Mouse (Mus musculus) MEL-GATA-1-ER (cell line): ENCODE results near the gene Tgif2.
"Not testable (repeated sequence)": the region's sequence is repeated elsewhere in the genome, so short reads cannot be mapped to it uniquely, and the experiment has no call there.

Experiments
- DNase-seq: peaks from one replicate; pipeline ENCODE4 v3.0.0-alpha.2; 2012; ENCODE audit warnings: low read depth; ENCODE audit errors: extremely low read depth

Tgif2 gene

DNA sequence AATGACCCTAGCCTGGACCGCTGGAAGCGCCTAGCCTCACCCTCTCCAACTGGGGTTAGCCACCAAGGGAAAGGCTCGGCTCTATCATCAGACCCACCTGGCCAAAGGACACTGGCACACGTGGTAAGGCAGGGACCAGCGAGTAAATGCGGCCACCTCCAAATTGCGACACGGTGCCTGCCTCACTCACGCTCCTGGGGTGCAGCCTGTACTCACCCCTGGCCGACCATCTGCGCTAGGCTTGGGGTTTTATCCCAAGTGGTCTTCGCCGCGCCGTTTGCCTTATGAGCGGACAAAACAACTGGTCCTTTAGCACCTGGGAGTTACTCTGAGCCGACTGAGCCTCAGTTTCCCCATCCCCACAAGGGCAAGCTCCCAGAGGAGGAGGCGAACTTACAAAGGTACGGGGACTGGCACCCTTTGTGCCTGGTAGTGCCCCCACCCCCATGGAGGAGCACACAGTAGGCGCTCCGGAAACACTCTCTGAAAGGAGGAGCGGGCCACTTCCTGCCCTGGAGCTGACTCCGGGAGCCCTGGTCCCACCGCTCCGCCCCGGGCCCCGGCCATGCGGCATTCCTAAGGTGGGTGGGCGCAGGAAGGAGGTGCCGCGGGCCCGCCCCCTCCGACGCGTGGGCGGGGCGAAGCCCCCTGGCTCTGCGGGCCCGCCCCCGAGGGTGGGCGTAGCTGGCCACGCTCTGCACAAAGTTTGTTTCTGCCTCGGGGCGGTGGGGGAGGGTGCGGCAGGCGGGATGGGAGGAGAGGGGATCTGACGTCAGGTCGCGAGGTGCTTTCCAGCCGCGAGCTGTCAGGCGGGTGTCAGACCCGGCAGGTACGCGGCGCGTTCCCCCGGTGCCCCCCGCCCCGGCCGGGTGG lies at the start of gene Tgif2:
Tgif2 (plus strand) TSS at position 689 of the 873 bp plus-strand sequence.
- peak; percentile 65 for DNase-seq

DNA sequence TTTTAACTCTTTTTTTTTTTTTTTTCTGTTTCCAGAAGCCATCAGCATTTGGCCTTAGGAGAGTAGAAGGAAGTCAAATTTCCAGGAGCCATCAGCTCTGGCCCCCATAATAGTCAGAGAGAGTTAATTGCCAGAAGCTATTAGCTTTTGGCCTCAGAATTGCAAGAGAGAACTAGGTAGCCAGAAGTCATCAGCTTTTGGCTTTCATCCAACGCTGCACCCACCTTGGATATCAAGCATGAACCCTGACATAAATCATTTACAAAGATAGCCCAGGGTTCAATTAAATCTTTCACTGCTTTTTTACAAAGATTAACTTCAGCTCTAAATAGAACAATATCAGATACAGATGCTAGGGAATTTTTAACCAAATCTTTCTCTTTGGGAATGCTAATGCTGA lies 41.3 kb upstream of the Tgif2 start:
- DNase-seq, result no peak

DNA sequence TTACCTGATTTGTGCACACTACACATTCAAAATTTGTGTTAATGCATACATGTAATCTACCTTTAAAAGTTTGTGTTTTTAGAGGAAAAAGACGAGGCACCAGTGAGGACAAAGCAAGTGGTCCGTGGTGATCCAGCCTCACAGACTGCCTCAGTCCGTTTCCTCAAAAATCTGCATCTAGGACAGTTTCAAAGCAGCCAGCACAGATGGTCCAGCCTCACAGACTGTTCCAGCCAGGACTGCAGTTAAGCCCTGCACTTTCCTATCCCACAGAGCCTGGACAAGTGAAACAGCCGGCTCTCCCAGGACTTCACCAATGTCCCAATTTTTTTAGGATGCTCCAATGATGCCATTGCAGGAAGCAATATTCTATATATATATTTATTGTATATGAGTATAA lies 38.8 kb upstream of the Tgif2 start:
- no peak for DNase-seq

DNA sequence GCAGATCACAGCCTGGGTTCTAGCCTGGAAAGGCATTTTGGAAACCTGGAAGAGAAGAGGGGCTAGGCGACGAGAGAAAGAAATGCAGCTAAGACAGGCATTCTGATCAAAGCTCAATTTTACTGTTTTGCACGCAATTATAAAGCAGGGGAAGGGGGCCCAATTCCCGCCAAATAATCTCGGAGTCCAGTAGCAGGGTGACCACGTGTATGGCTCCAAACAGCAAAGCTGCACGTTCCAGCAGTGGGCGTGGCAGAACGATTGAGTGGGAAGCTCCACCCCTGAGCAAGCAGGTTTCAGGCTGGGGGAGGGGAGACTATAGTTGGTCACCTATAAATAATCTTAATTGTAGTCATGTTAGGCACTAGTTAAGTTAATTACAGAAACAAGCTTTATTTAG lies 37.7 kb upstream of the Tgif2 start:
- not testable (repeated sequence) for DNase-seq

DNA sequence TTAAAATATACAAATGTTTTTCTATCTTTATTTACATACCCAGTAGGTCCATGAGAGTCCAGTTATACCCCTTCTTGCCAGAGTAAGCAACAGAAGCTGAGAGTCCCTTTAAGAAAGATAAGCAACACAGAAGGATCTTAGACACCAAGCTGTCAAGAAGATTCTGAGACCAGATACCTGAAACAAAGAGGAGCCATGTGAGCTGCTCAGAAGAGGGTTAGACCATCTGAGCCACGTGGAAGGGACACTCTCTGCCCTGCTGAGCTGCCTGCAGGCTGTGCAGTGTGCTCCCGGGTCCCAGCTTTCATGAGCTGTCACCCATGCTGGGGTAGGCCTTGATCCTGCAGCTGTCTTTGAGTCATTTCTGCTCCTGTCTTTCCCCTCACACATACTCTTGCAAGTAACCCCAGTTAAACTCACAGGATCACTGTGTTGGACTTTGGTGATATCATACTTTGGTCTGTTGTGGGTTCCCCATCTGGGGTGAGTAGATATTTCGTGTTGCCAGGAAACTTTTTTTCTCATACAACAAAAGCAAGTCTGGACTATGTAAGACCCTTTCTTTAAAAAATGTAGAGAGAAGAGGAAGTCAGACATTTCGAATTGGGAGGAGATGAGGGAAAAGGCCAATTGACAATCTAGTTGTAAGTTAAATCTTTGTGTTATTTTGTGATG lies 36.0 kb upstream of the Tgif2 start:
- peak; percentile 83 for DNase-seq

DNA sequence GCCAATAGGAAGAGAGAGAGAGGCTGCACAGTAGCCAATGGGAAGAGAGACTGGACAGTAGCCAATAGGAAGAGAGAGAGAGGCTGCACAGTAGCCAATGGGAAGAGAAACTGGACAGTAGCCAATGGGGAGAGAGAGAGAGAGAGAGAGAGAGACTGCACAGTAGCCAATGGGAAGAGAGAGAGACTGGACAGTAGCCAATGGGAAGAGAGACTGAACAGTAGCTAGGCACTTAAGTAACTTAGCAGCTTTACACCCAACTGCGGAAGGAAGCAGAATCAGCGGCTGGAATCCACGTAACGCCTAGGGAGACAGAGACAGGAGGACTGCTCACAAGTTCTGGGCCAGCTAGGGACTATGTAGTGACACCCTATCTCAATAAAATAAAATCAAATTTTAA lies 35.2 kb upstream of the Tgif2 start:
- DNase-seq, result peak; percentile 97

DNA sequence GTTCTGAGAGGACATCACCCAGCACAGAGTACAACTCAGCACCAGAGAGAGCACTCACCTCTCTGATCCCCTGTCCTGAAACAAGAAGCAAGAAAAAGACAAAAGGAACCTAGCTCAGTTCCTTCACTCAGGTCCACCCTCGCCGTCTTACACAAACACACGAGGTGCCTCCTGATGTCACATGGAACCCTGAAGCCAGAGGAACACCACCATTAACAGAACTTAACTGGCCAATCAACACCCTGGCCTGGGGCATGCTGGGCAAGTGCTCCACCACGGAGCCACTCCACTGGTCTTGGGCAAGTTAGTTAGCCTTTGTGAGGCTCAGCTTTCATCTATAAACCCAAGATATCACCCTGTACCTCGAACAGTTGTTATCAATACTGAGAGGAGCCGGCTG lies 32.9 kb upstream of the Tgif2 start:
- no peak for DNase-seq

DNA sequence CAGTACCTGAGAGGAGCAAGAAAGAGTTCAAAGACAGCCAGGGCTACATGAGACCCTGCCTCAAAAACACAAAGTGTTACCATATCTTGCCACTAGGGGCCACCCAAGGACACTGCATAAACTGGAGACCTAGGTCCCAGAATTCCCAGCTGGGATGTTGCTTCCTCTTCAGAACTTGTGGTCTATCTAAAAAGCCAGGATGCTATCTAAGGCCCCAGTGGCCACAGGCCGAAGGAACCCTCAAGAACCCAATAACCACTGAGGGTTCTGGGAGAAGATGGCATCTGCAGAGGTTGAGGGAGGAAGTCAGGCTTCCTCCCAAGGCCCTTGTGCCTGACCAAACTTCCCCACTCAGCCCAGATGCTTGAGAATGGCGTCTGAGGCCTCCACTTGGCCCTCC lies 30.2 kb upstream of the Tgif2 start:
- peak; percentile 32 for DNase-seq

DNA sequence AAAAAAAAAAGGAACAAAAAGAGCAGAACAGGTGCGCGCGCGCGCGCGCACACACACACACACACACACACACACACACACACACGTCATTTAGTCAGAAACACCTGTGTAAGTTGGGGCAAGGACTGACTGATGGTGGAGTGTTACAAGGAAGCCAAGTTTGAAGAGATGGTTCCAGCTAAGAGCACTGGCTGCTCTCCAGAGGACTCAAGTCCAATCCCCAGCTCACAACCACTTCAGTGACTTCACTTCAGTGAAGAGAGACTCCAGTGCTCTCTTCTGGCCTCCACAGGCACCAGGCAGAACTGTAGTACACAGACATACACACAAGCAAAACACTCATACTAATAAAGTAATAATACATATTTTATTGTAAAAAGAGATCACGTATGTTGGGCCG lies 29.1 kb upstream of the Tgif2 start:
- DNase-seq, result no peak

DNA sequence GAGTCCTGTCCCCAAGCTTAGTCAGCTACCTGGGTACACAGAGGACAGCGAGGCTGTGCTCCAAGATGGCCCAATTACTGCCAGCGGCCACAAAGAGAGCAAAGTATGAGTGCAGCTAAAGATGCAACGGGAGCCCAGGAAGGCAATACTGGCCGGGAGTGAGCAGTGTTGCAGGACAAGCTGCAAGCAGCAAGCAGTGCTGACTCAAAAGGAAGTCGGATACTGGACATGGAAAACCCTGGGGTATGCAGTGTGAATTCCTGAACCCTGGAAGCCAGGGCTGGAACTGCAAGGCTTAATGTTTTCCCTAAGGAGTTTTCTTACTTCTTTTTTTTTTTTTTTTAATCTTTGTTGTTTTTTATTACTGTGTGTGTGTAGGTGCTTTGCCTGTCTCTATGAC lies 28.3 kb upstream of the Tgif2 start:
- DNase-seq, result no peak

DNA sequence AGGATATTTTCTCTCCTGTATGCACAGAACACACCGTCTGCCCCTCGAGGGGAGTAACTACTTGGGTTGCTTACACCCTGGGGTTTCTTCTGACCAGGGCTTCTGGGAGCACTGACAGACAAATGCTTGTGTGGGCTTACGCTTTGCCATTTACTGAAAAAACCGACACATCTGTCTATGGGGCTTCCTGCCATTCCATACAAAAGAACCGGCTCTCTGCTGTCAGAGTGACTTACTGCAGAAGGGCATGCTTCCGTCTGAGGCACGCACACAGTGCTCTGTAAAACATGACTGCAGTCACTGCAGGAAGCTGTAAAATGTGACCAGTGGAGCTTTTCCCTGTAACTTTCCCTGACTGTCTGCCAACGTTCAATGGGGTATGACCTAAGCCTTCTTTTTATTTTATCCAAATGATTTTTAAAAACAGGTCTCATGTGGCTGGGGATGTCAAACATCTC lies 25.4 kb upstream of the Tgif2 start:
- no peak for DNase-seq

DNA sequence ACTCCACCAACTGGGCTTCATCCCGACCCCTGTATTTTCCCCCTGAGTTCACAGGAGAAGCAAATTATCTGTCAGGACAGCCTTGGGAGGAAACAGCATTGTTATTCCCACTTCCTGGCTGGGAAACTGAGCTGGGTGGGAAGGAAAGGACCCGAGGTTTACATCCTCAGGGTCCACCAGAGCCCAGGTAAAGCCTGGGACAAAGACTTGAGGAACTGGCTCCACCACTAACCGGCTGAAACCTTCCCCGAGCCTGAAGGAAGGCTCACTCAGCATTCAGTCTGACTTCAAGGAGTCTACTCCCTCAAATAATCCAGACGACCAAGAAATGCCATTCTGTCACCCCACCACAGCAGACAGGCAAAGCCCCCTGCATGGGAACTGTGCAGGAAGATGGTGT lies 24.9 kb upstream of the Tgif2 start:
- no peak for DNase-seq

DNA sequence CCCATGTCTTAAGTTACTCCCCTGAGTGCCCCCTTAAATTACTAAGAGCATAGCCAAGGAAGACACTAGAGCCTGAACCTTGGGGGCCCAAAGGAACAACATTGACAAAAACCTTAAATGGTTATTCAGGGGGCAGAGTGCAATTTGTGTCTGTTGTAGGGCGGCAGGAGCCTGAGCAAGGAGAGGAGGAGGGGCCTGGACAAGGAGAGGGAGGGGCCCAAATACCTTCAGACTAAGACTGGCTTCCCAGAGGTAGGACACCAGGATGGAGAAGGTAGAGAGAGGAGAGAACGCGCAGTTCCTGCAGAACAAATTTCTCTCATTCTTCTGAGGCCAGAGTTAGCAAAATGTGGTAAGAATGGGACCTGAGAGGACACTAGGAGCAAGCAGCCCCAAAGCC lies 24.4 kb upstream of the Tgif2 start:
- DNase-seq, result no peak

DNA sequence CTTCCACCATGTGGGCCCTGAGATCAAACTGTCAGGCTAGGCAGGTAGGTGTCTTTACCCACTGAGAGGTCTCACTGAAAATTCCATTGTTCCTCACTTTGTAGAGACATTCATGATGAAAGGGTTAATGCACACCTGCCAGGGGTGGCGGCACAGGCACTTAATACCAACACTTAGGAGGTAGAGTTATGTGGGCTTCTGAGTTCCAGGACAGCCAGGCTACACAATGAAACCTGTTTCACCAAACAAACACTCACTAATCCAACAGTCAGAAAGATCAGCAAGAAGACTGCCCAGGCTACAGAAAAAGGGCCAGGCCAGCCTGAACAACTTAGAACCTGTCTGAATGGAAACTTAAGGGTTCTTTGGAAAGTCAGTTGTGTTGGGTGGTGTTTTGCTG lies 23.7 kb upstream of the Tgif2 start:
- DNase-seq, result no peak

DNA sequence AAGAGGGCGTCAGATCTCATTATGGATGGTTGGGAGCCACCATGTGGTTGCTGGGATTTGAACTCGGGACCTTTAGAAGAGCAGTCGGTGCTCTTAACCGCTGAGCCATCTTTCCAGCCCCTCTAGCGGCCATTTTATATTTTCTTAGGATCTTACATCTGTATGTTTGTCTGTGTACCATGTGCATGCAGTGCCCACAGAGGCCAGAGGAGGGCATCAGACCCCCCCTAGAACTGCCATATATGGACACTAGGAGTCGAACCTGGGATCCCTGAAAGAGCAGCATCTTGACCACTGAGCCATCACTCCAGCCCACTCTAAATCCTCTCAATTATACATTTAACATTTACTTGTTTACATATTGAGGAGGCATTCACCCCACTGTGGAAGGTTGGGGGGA lies 14.7 kb upstream of the Tgif2 start:
- not testable (repeated sequence) for DNase-seq

DNA sequence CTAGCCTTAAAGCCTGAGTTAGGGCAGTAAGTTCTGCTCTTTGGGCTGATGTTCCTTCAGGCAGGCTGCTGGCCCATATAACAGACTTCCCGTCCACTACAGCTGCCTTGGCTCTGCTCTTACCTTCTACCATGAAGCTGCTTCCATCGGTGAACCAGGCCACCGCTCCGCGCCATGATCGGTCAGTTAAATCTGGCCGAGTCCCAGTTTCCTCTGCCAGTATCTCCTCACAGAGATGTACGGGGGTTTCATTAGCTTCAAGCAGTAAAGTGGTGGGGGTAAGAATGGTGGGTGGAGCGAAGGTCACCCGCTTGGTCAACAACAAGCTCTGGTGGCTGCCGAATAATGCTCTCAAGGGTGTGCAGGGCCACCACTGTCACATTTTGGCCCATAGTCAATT lies 5.5 kb upstream of the Tgif2 start:
- DNase-seq, result no peak

DNA sequence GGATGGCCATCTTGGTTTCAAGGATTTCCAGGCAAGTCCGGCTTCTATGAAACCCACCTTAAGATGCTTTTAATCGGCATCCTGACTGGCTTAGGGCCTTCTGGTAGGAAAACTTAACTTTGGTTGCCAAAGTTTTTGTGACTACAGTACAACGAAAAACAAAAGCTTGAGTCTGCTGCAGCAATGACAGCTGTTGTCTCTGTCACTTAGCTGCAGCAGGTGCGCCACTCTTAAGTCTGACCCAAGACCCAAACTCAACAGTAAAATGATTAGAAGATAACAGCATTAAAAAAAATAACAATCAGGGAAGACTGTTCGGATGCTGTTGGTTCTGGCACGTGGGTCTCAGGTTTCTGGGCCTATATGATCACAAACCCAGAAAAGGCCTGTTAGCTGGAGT lies 968 bp upstream of the Tgif2 start:
- no peak for DNase-seq

DNA sequence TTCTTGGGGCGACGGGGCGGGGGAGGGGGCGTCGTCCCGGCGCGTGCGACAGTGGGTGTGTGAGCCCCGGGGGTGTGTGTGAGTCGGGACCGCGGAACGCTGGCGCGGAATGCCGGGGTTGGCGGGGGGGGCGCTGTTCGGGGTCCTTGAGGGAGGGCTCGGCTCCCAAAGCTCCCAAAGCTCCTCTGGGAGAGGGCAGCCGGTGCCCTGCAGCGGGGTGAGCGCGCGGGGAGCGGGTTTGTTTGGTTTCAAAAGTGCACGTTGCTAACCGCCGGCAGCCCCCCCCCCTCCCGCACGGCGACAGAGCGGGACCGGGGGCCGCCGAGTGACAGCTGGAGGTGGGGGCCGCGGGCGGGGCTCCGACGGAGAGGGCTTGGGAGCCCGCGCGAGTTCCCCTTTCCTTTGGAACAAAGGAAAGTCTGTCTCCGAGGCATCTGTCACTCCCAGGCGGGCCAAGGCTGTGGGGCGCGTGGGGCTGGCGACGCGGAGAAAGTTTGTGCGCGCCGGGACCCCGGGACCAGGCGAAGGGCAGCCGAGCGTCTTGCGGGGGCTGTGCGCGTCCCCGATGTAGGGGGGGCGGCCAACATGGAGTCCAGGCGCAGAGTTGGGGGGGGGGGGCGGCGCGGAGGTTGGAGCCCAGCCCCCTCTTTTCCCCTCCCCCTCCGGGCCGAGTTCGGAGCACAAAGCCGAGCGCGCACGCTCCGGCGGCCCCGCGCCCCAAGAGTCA lies 657 bp downstream of the Tgif2 start:
- no peak for DNase-seq

DNA sequence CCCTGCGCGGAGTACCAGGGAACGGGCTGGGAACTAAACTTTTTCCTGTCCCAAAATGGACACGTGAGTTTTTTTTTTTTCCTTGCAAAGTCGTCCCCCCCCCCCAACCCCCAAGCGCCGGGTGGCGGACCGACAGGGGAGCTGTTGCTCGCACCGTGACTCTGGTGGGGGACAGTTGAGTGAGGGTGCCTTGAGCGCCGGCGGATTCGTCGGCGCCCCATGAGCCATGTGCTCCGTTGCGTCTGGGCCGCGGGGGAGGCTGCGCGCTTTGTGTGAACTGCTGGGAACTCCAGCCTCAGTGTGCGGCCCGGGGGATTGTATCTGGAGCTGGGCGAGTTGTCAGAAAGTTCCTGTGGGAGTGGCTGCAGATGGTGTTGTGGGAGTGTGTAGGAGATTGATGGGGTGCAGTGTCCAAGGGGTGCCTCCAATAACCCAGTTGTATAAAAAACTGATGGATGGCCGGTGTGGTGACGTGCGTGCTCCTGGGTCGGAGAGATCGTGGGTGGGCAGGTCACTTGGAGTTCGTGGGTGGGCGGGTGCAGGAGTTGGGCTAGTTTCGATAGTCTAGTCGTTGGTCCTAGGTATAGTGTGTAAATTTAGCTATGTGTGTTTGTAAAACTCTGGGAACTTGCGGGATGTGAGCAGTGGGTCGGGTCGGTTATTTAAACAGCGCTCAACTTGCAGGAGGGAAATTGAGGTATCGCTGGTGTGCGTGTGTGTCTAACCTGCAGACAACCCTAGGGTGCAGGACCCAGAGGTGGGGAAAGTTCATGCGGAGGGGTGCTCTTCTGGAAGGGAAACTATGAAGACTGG lies 1.4 kb downstream of the Tgif2 start:
- DNase-seq, result no peak

DNA sequence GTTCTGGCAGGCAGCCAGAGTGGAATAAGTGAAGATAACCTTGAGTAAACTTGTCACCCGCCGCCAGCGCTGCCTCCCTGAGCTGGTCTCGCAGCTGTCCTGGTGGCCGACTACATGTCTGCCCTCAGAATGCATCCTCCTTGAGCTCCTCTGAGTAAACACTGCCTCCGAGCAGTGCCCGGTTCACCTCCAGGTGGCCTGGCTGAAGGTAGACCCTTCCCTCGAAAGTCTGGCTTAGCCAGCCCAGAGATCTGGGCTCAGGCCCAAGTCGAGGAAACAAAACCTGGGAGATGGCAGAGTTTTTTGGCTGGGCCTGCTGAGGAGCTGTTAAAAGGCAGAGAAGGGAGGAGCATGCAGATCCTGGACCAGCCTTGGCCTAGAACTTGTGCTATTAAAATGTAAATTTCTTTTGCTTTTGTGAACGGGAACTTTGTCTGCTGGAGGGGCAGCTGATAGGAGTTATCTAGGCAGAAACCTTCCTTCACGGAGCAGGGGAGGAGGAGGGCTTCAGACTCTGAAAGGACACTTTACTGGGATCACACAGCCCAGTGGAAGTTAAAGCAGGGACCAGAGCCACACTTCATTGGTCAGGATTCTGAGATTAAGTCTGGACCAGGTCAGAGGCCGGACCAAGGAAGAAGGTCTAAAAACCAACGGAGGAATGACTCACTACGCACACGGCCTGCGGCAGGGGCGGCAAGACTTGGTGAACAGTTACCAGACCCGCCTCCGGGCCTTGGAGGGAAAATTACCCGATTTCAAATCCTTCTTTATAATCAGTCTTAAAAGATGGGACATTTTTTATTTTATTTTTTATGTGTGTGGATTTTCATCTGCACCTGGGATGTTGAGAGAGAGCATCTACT lies 2.3 kb downstream of the Tgif2 start:
- DNase-seq, result peak; percentile 71
